ENCODE assay signal across 8 mouse cellular contexts in genomic region chr12:3425375-3426341, GRCm38 (mm10). TPM values are rescaled to one million over a fixed set of nuclear protein-coding genes. Genes with fewer than 3 reads are reported as not detected.
A peak's percentile ranks its signal among the peaks of the same experiment; 100 is the strongest.
DNase-seq lines count a peak whose midpoint lies in the region; ATAC-seq and TF ChIP-seq lines count a peak whose summit lies in the region.

No protein-coding gene starts in this region.

- H3K9ac ChIP-seq in kidney, embryonic 15.5 days, result peak overlapping the region; percentile 53

- no peaks in the 10 kb centered on the region for H3K36me3 ChIP-seq in thymus, adult 2 months (ENCODE audit: control insufficient read depth, insufficient read depth, low read length)
- H3K36me3 ChIP-seq in kidney, embryonic 15.5 days, result peaks cover 15% of the 10 kb centered on the region

- peak; percentile 30 for DNase-seq in thymus, adult 2 months
- DNase-seq in thymus, adult 18-20 months, result no peak
- DNase-seq in cerebellum, adult 18-20 months, result peak; percentile 37 to 45
- peak; percentile 6 for DNase-seq in forelimb bud, embryonic 11.5 days (ENCODE audit: low read depth, low spot score)
- DNase-seq in lung, postnatal 14 days, result peak; percentile 36
- DNase-seq in telencephalon, adult 2 months (ENCODE audit: low read depth, low spot score), result peak; percentile 62
- DNase-seq in urinary bladder, adult 18-20 months (ENCODE audit: low spot score in 2 of 2), result no peak

- peak; percentile 57 for ATAC-seq in kidney, embryonic 15.5 days (replicated peaks; ENCODE audit: low FRiP score)

- peaks cover 7% of the 10 kb centered on the region; the same call in 1 of the 2 replicates for H3K4me1 ChIP-seq in thymus, adult 2 months (replicated peaks; ENCODE audit: control insufficient read depth, insufficient read depth, low read length)
- H3K4me1 ChIP-seq in kidney, embryonic 15.5 days, result peaks cover 18% of the 10 kb centered on the region

- no peaks in the 10 kb centered on the region for H3K27me3 ChIP-seq in thymus, adult 2 months (ENCODE audit: control insufficient read depth, insufficient read depth, low read length)
- no peaks in the 10 kb centered on the region for H3K27me3 ChIP-seq in kidney, embryonic 15.5 days

- no peaks in the 10 kb centered on the region for H3K9me3 ChIP-seq in kidney, embryonic 15.5 days (replicated peaks)

- H3K27ac ChIP-seq in thymus, adult 2 months (ENCODE audit: control insufficient read depth, insufficient read depth, low read length), result no peak overlapping the region
- peak overlapping the region; percentile 99 for H3K27ac ChIP-seq in kidney, embryonic 15.5 days

- peak overlapping the region; percentile 57 for H3K4me2 ChIP-seq in kidney, embryonic 15.5 days

- WGBS in thymus, adult 2 months, result 47% methylated on average over 15 of the region's 15 CpGs
- WGBS in kidney, embryonic 15.5 days, result 41% methylated on average over 15 of the region's 15 CpGs

- H3K4me3 ChIP-seq in thymus, adult 2 months (ENCODE audit: control insufficient read depth, insufficient read depth, low read length), result peak overlapping the region; percentile 6; the same call in 1 of the 2 replicates
- H3K4me3 ChIP-seq in kidney, embryonic 15.5 days (replicated peaks), result peak overlapping the region; percentile 97

- TF ChIP-seq CTCF in thymus, adult 2 months (IDR thresholded peaks at IDR 0.05; ENCODE audit: borderline replicate concordance, control insufficient read depth, extremely low read depth, insufficient read depth, low read length, poor library complexity), result no peak

- no peak for TF ChIP-seq POLR2A in thymus, adult 2 months (IDR thresholded peaks at IDR 0.05; ENCODE audit: control insufficient read depth, extremely low read depth, insufficient read depth, low read length, poor library complexity)

RNA-seq across cellular contexts. Expression of gene Asxl2, which starts 1.0 kb away (rescaled TPM):
- polyA plus RNA-seq in thymus, adult 2 months (2012; rRNA removed), result 17.3 and 18.2 TPM in 2 replicates
- polyA plus RNA-seq in kidney, embryonic 15.5 days (2015; fragmentation: Nextera tagmentation; extraction: Ambion mirVana), result 19.1 and 20.0 TPM in 2 replicates

Comparison
In these comparisons a context has a peak if more than half of its experiments do, and no peak if none do; other contexts are left out.
1. DNase-seq: peak in thymus, adult 2 months (single experiment), cerebellum, adult 18-20 months (2 of 2), forelimb bud, embryonic 11.5 days (single experiment), lung, postnatal 14 days (single experiment) and telencephalon, adult 2 months (single experiment); none in thymus, adult 18-20 months (0 of 2) and urinary bladder, adult 18-20 months (0 of 2).